Comparison of ENCODE assay signal across 10 mouse cellular contexts in genomic region chr19:15516566-15517305, GRCm38 (mm10).
A peak's percentile ranks its signal among the peaks of the same experiment; 100 is the strongest.
DNase-seq lines count a peak whose midpoint lies in the region; ATAC-seq and TF ChIP-seq lines count a peak whose summit lies in the region.
"Had no signal": no experiment of that assay in that cellular context is flagged by ENCODE, and none has a peak within 500 bp of the region (broad histone marks: within the 10 kb centered on the region; RNA-seq: fewer than 3 reads in every experiment).

No protein-coding gene starts in this region.

- H3K4me3 ChIP-seq in midbrain, embryonic 12.5 days: no peak overlapping the region
- H3K4me3 ChIP-seq in midbrain, embryonic 10.5 days: no peak overlapping the region
- H3K4me3 ChIP-seq in hindbrain, postnatal 0 days (ENCODE audit: low read length): peak overlapping the region; percentile 24
- H3K4me3 ChIP-seq in neural tube, embryonic 15.5 days (replicated peaks): peak overlapping the region; percentile 15

- H3K4me1 ChIP-seq in midbrain, embryonic 12.5 days: peaks cover 10% of the 10 kb centered on the region
- H3K4me1 ChIP-seq in midbrain, embryonic 10.5 days: peaks cover 8% of the 10 kb centered on the region
- H3K4me1 ChIP-seq in hindbrain, postnatal 0 days (ENCODE audit: insufficient read depth, low read length): peaks cover 5% of the 10 kb centered on the region; the same call in 1 of the 2 replicates
- peaks cover 10% of the 10 kb centered on the region; the same call in 1 of the 2 replicates for H3K4me1 ChIP-seq in neural tube, embryonic 15.5 days

- DNase-seq in cerebellum, postnatal 14 days: peak; percentile 15 to 31
- DNase-seq in cerebellum, adult 8-10 months: no peak
- DNase-seq in midbrain, embryonic 10.5 days (ENCODE audit: low spot score): no peak
- DNase-seq in hindbrain, postnatal 0 days (ENCODE audit: low spot score): peak; percentile 30
- DNase-seq in thymus, postnatal 25 days: no peak
- no peak for DNase-seq in gastrocnemius, postnatal 36 days
- DNase-seq: adrenal gland, postnatal 10 days had no signal

- no peak overlapping the region for H3K4me2 ChIP-seq in midbrain, embryonic 12.5 days (replicated peaks)
- H3K4me2 ChIP-seq in hindbrain, postnatal 0 days (ENCODE audit: low read depth, low read length): peak overlapping the region; percentile 49
- peak overlapping the region; percentile 41 for H3K4me2 ChIP-seq in neural tube, embryonic 15.5 days

- peak; percentile 58; the same call in 1 of the 2 replicates for ATAC-seq in midbrain, embryonic 12.5 days (ENCODE audit: low FRiP score, low read depth)
- peak; percentile 61; the same call in 1 of the 2 replicates for ATAC-seq in hindbrain, postnatal 0 days
- ATAC-seq in neural tube, embryonic 15.5 days (ENCODE audit: low FRiP score): peak; percentile 57; the same call in 1 of the 2 replicates

- no peaks in the 10 kb centered on the region for H3K9me3 ChIP-seq in midbrain, embryonic 12.5 days
- H3K9me3 ChIP-seq in midbrain, embryonic 10.5 days (replicated peaks): no peaks in the 10 kb centered on the region
- no peaks in the 10 kb centered on the region for H3K9me3 ChIP-seq in hindbrain, postnatal 0 days (ENCODE audit: low read length)
- H3K9me3 ChIP-seq in neural tube, embryonic 15.5 days (replicated peaks): no peaks in the 10 kb centered on the region

- no peak for TF ChIP-seq CTCF in hindbrain, postnatal 0 days (IDR thresholded peaks at IDR 0.05; ENCODE audit: low read depth)

- intact Hi-C loops in gastrocnemius, postnatal 36 days (cut with DNase I): no loop called here

- no peaks in the 10 kb centered on the region for H3K36me3 ChIP-seq in midbrain, embryonic 12.5 days
- no peaks in the 10 kb centered on the region for H3K36me3 ChIP-seq in midbrain, embryonic 10.5 days
- no peaks in the 10 kb centered on the region for H3K36me3 ChIP-seq in hindbrain, postnatal 0 days (ENCODE audit: insufficient read depth, low read length)
- no peaks in the 10 kb centered on the region for H3K36me3 ChIP-seq in neural tube, embryonic 15.5 days

- H3K9ac ChIP-seq in midbrain, embryonic 12.5 days (replicated peaks): no peak overlapping the region
- H3K9ac ChIP-seq in hindbrain, postnatal 0 days (replicated peaks; ENCODE audit: low read length): no peak overlapping the region
- H3K9ac ChIP-seq in neural tube, embryonic 15.5 days (replicated peaks): no peak overlapping the region

- no peaks in the 10 kb centered on the region for H3K27me3 ChIP-seq in midbrain, embryonic 12.5 days
- no peaks in the 10 kb centered on the region for H3K27me3 ChIP-seq in midbrain, embryonic 10.5 days (ENCODE audit: low read depth, poor library complexity, severe bottlenecking)
- no peaks in the 10 kb centered on the region for H3K27me3 ChIP-seq in hindbrain, postnatal 0 days (ENCODE audit: insufficient read depth, low read length)
- H3K27me3 ChIP-seq in neural tube, embryonic 15.5 days (replicated peaks): no peaks in the 10 kb centered on the region

- H3K27ac ChIP-seq in midbrain, embryonic 12.5 days (replicated peaks): no peak overlapping the region
- no peak overlapping the region; the same call in 1 of the 2 replicates for H3K27ac ChIP-seq in midbrain, embryonic 10.5 days (replicated peaks)
- no peak overlapping the region for H3K27ac ChIP-seq in hindbrain, postnatal 0 days
- H3K27ac ChIP-seq in neural tube, embryonic 15.5 days (replicated peaks): no peak overlapping the region
- H3K27ac ChIP-seq: macrophage had no signal

- WGBS in midbrain, embryonic 12.5 days: 50% methylated on average over 17 of the region's 17 CpGs
- WGBS in midbrain, embryonic 10.5 days: 65% methylated on average over 17 of the region's 17 CpGs
- 31% methylated on average over 17 of the region's 17 CpGs for WGBS in hindbrain, postnatal 0 days
- 14% methylated on average over 17 of the region's 17 CpGs for WGBS in neural tube, embryonic 15.5 days

Comparison
In these comparisons a context has a peak if more than half of its experiments do, and no peak if none do; other contexts are left out.
1. DNase-seq: peak in cerebellum, postnatal 14 days (2 of 2) and hindbrain, postnatal 0 days (single experiment); none in cerebellum, adult 8-10 months (single experiment), midbrain, embryonic 10.5 days (single experiment), thymus, postnatal 25 days (single experiment) and gastrocnemius, postnatal 36 days (0 of 2).
2. H3K4me3 ChIP-seq: peak in hindbrain, postnatal 0 days (single experiment) and neural tube, embryonic 15.5 days (single experiment); none in midbrain, embryonic 12.5 days (single experiment) and midbrain, embryonic 10.5 days (single experiment).
3. Peak in every context shown above with its lines, with median percentiles within 50 percentile points of each other: ATAC-seq.